9 mouse cellular contexts compared by ENCODE assay signal in genomic region chr2:158852579-158852978, GRCm38 (mm10). TPM values are rescaled to one million over a fixed set of nuclear protein-coding genes. Genes with fewer than 3 reads are reported as not detected.
DNase-seq lines count a peak whose midpoint lies in the region; ATAC-seq lines count a peak whose summit lies in the region.
"Had no signal": no experiment of that assay in that cellular context is flagged by ENCODE, and none has a peak within 500 bp of the region (broad histone marks: within the 10 kb centered on the region; RNA-seq: fewer than 3 reads in every experiment).

No protein-coding gene starts in this region.

- no peak overlapping the region for H3K4me3 ChIP-seq in neural tube, embryonic 11.5 days (ENCODE audit: low read depth, low read length)
- H3K4me3 ChIP-seq: neural tube, embryonic 13.5 days had no signal

- no peaks in the 10 kb centered on the region for H3K9me3 ChIP-seq in neural tube, embryonic 11.5 days (ENCODE audit: control insufficient read depth, low read length)
- H3K9me3 ChIP-seq: neural tube, embryonic 13.5 days had no signal

- DNase-seq in gastrocnemius, postnatal 10 days = peak; percentile 66
- DNase-seq in gastrocnemius, postnatal 25 days = no peak
- peak; percentile 39 to 59 for DNase-seq in right cerebral cortex, adult 2 months (ENCODE audit: low spot score in 2 of 2)
- DNase-seq in right cerebral cortex, postnatal 36 days (ENCODE audit: low spot score in 2 of 2) = no peak
- peak; percentile 34 to 74 for DNase-seq in adrenal gland, postnatal 36 days
- peak; percentile 52 to 67 for DNase-seq in kidney, postnatal 25 days
- DNase-seq in neural tube, embryonic 11.5 days (ENCODE audit: low spot score) = peak; percentile 50

- H3K36me3 ChIP-seq in neural tube, embryonic 11.5 days (ENCODE audit: control insufficient read depth, insufficient read depth, low read length) = peaks cover 3% of the 10 kb centered on the region; the same call in 1 of the 2 replicates

- H3K9ac ChIP-seq in neural tube, embryonic 11.5 days (ENCODE audit: low read length) = no peak overlapping the region
- H3K9ac ChIP-seq: neural tube, embryonic 13.5 days had no signal

- no peak for ATAC-seq in neural tube, embryonic 11.5 days (ENCODE audit: insufficient read depth, low FRiP score, low TSS enrichment)
- no peak for ATAC-seq in inflammation-experienced regulatory T-cells, adult 6 months

- 57% methylated on average over 2 of the region's 2 CpGs for WGBS in neural tube, embryonic 11.5 days

- H3K4me1 ChIP-seq in neural tube, embryonic 11.5 days (ENCODE audit: control insufficient read depth, insufficient read depth, low read length) = no peaks in the 10 kb centered on the region
- H3K4me1 ChIP-seq: neural tube, embryonic 13.5 days had no signal

- H3K4me2 ChIP-seq in neural tube, embryonic 11.5 days (ENCODE audit: low read depth) = no peak overlapping the region
- H3K4me2 ChIP-seq: neural tube, embryonic 13.5 days had no signal

- no peak overlapping the region for H3K27ac ChIP-seq in neural tube, embryonic 11.5 days (ENCODE audit: low read depth, low read length)
- H3K27ac ChIP-seq: neural tube, embryonic 13.5 days had no signal

- no peaks in the 10 kb centered on the region for H3K27me3 ChIP-seq in neural tube, embryonic 11.5 days (ENCODE audit: control insufficient read depth, insufficient read depth, low read length)
- H3K27me3 ChIP-seq: neural tube, embryonic 13.5 days had no signal

RNA-seq across cellular contexts. Expression of gene Dhx35, which starts 58.0 kb away (rescaled TPM):
- 10 to 100 TPM in 1 of 2 experiments, 1 to 10 TPM in 1; 8.2 to 12.9 TPM for total RNA-seq in gastrocnemius, postnatal 10 days (2021)
- 1 to 10 TPM; 7.9 to 8.0 TPM for total RNA-seq in gastrocnemius, postnatal 25 days (2021)
- total RNA-seq in adrenal gland, postnatal 36 days (2021) = 10 to 100 TPM; 10.6 to 11.2 TPM
- polyA plus RNA-seq in neural tube, embryonic 11.5 days (2014; fragmentation: Nextera tagmentation; extraction: Ambion mirVana) = 16.5 and 17.9 TPM in 2 replicates
- 10 to 100 TPM; 12.7 to 16.1 (median 14.1) TPM for polyA plus RNA-seq in inflammation-experienced regulatory T-cells, adult 6 months (2017; shearing (Covaris generic))

Comparison
In these comparisons a context has a peak if more than half of its experiments do, and no peak if none do; other contexts are left out.
1. DNase-seq: peak in gastrocnemius, postnatal 10 days (single experiment), right cerebral cortex, adult 2 months (2 of 2), adrenal gland, postnatal 36 days (2 of 2), kidney, postnatal 25 days (2 of 2) and neural tube, embryonic 11.5 days (single experiment); none in gastrocnemius, postnatal 25 days (single experiment) and right cerebral cortex, postnatal 36 days (0 of 2).